Mouse (Mus musculus) brain, embryonic 14.5 days (tissue): ENCODE measurements around the gene Snrnp25.

Experiments
- CTCF ChIP-seq: fragments of 200-500 bp; IDR thresholded peaks from 2 replicates; pipeline ENCODE4 v1.5.1; 2012; ENCODE audit warnings: inconsistent platforms, mild to moderate bottlenecking, moderate library complexity, borderline replicate concordance; ENCODE audit not compliant: insufficient read depth, insufficient read length; ENCODE audit errors: extremely low read depth
- POLR2A ChIP-seq: fragments of 200-500 bp; IDR thresholded peaks from 2 replicates; pipeline ENCODE4 v1.6.1; 2012; ENCODE audit warnings: mild to moderate bottlenecking, inconsistent platforms, borderline replicate concordance; ENCODE audit not compliant: poor library complexity, insufficient read depth, insufficient read length, severe bottlenecking; ENCODE audit errors: extremely low read depth

- no peak for TF ChIP-seq POLR2A
- no peak for TF ChIP-seq CTCF
These were observed 12.1 kb upstream of the Snrnp25 start for GRCm38 (mm10) chr11:32193156-32193555.
